Mouse (Mus musculus) kidney, embryonic 14.5 days (tissue): ENCODE data around the gene Cavin4. TPM values are rescaled to one million over a fixed set of nuclear protein-coding genes. Genes with fewer than 3 reads are reported as not detected.
A peak's percentile ranks its signal among the peaks of the same experiment; 100 is the strongest.

Source experiments
- ATAC-seq: fragments of 200-750 bp; cut with Nextera tagmentation; 2 replicates; pipeline ENCODE4 v1.8.0; 2017; ENCODE audit warnings: moderate number of reproducible peaks, mild to moderate bottlenecking, moderate TSS enrichment, moderate library complexity; ENCODE audit not compliant: low FRiP score, low TSS enrichment
- H3K27ac ChIP-seq: fragments of 300-500 bp; sonication (generic); 2 replicates; pipeline ENCODE4 v1.5.1; 2014; ENCODE audit warnings: low read depth, mild to moderate bottlenecking, low read length, moderate library complexity, mixed read lengths
- H3K27me3 ChIP-seq: fragments of 300-500 bp; sonication (generic); 2 replicates; pipeline ENCODE4 v1.6.1; 2014; ENCODE audit warnings: mild to moderate bottlenecking, low read length; ENCODE audit not compliant: control insufficient read depth, insufficient read depth
- H3K36me3 ChIP-seq: fragments of 300-500 bp; sonication (generic); 2 replicates; pipeline ENCODE4 v1.6.1; 2014; ENCODE audit warnings: low read length, mixed read lengths; ENCODE audit not compliant: control insufficient read depth, insufficient read depth
- H3K4me1 ChIP-seq: fragments of 300-500 bp; sonication (generic); 2 replicates; pipeline ENCODE4 v1.6.1; 2014; ENCODE audit warnings: low read length, mixed read lengths; ENCODE audit not compliant: control insufficient read depth, insufficient read depth
- H3K4me2 ChIP-seq: fragments of 300-500 bp; sonication (generic); replicated peaks from 2 replicates; pipeline ENCODE4 v1.6.1; 2014; ENCODE audit warnings: low read depth, mild to moderate bottlenecking, low read length
- H3K4me3 ChIP-seq: fragments of 300-500 bp; sonication (generic); 2 replicates; pipeline ENCODE4 v1.5.1; 2014; ENCODE audit warnings: mild to moderate bottlenecking, low read length
- H3K9ac ChIP-seq: fragments of 300-500 bp; sonication (generic); 2 replicates; pipeline ENCODE4 v1.6.1; 2014; ENCODE audit warnings: low read depth, mild to moderate bottlenecking, low read length, moderate library complexity
- H3K9me3 ChIP-seq: fragments of 300-500 bp; sonication (generic); 2 replicates; pipeline ENCODE4 v1.6.1; 2016; ENCODE audit warnings: low read length; ENCODE audit not compliant: control insufficient read depth
- WGBS: fragments of 180-500 bp; shearing (Covaris S2); extraction: QIAGEN DNeasy Blood & Tissue Kit; methylation state at CpG from one replicate; pipeline ENCODE4 v1.1.7; 2014; 5-methylcytosine and 5-hydroxymethylcytosine counted together
- polyA plus RNA-seq: library from polyadenylated mRNA; unstranded; fragments of >200 nt; fragmentation: Nextera tagmentation; extraction: Ambion mirVana; gene quantifications from 2 replicates; pipeline ENCODE4 v1.2.1, GENCODE M21; 2014

Gene Cavin4
- polyA plus RNA-seq, 1 experiment from 2014 or later, result 1.2 TPM

DNA sequence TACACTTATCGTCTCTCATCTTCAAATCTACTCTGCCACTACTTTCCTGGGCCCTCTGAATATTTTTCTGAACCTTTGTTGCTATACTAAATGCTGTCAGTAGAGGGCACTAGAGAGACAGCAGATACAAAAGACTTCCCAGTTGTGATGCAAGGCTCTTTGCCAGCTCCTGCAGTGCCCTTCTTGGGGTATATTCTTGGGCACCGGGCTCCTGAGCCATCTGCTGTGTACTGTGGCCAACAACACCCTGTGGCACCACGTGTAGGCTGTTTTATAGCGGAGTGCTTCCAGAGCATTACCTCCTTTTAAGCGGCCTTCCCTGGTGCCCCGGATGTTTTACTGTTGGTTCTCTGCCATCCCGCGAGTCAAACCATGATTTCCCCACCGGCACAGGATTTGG, 27.3 kb downstream of the Cavin4 start:
- no peak overlapping the region for H3K4me3 ChIP-seq
- no peaks in the 10 kb centered on the region for H3K36me3 ChIP-seq
- H3K27me3 ChIP-seq, result no peaks in the 10 kb centered on the region
- H3K4me2 ChIP-seq, result no peak overlapping the region
- no peak for ATAC-seq
- H3K9ac ChIP-seq, result no peak overlapping the region
- no peak overlapping the region for H3K27ac ChIP-seq
- H3K4me1 ChIP-seq, result peaks cover 4% of the 10 kb centered on the region; the same call in 1 of the 2 replicates
- 83% methylated on average over 9 of the region's 9 CpGs for WGBS
- no peaks in the 10 kb centered on the region for H3K9me3 ChIP-seq

DNA sequence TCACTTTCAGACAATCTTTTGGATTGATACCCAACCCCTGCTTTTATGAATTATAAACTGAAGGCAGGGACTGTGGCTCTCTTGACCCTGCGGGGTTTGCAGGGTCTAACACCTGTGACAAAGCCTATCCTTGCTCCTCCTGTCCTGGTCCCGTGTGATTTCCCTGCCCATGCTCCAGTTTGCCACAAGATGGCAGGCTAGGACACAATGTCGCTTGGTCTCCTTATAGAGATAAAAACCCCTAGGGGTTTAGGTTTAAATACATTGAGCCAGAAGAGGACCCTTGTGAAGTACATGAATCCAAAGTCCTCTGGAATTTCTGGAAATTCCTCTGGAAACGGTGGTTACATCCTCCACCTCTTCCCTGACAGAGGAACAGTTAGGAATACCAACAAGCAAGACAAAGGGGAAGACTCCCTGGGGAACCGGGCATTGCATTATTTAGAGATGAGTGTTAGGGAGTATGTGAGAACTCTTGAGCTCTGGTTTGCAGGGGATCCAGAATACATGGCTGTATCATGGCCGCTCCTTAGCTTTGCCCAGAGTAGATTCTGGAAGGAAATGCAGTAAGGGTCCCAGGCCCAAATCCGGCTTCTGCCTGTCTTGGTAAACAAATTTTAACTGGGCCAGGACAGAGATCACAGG, 28.6 kb downstream of the Cavin4 start:
- H3K4me3 ChIP-seq, result no peak overlapping the region
- 49% methylated on average over 7 of the region's 7 CpGs for WGBS
- peak; percentile 68 for ATAC-seq
- no peak overlapping the region for H3K27ac ChIP-seq
- peaks cover 4% of the 10 kb centered on the region; the same call in 1 of the 2 replicates for H3K4me1 ChIP-seq
- no peaks in the 10 kb centered on the region for H3K36me3 ChIP-seq
- no peaks in the 10 kb centered on the region for H3K9me3 ChIP-seq
- H3K27me3 ChIP-seq, result no peaks in the 10 kb centered on the region
- H3K4me2 ChIP-seq, result no peak overlapping the region
- H3K9ac ChIP-seq, result no peak overlapping the region

DNA sequence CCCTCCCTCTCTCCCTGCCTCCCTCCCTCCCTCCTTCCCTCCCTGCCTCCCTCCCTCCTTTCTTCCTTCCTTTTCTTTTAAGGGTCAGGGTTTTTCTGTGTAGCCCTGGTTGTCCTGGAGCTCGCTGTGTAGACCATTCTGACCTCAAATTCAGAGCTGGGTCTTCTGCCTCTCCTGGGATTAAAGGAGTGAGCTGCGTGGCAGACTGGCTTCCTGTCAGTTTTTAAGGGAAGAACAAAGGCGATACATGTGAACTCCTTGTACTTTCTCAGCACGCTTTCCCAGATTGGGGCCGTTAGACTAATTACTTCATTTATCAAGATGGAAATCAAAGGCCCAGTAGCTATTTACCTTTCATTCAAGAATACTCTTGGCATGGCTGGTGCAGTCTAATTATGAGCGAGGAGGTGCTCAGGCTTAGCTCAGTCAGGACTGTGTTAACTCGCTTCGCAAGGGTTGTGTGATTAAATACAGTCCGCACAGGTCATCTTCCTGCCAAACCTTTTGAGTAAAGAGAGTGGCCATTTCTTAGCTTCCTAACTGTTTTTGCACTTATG, 29.5 kb downstream of the Cavin4 start:
- H3K27ac ChIP-seq, result no peak overlapping the region
- no peak overlapping the region for H3K4me3 ChIP-seq
- no peaks in the 10 kb centered on the region for H3K27me3 ChIP-seq
- no peak overlapping the region for H3K9ac ChIP-seq
- H3K4me2 ChIP-seq, result no peak overlapping the region
- no peaks in the 10 kb centered on the region for H3K9me3 ChIP-seq
- H3K36me3 ChIP-seq, result no peaks in the 10 kb centered on the region
- WGBS, result 33% methylated on average over 9 of the region's 9 CpGs
- ATAC-seq, result no peak
- peaks cover 4% of the 10 kb centered on the region; the same call in 1 of the 2 replicates for H3K4me1 ChIP-seq

DNA sequence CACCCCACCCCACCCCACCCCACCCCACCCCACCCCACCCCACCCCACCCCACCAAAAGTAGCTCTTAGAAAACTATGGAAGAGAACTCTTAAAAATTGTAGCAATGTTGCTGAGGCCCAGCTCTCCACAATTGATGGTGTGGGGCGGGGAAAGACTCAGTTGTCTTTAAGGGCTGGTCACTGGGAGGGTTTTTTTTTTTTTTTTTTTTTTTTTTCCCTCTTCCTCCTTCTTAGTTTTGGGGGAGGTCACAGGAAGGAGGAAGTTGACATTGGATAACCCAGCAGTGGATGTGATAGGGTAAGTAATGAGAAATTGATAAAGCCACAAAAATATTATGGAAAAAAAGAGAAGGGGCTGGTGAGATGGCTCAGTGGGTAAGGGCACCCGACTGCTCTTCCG, 33.4 kb downstream of the Cavin4 start:
- no peak for ATAC-seq
- 94% methylated on average over 3 of the region's 3 CpGs for WGBS

DNA sequence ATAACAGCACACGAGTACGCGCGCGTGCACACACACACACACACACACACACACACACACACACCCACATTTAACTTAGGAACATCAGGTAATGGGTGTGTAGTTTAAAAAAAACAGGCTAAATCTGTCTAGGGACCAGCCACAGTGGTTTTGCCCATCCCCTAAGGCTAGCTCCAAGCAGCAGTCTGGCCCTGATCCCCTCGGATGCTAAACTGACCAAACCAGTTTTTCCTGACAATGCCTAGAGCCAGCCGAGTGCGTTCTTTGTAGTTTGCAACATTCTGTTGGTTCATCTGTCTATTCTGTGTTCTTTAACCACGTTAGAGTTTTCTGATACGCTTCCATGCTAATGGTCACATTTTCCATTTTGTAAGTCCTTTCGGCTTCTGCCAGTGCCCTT, 34.0 kb downstream of the Cavin4 start:
- no peaks in the 10 kb centered on the region for H3K27me3 ChIP-seq
- H3K36me3 ChIP-seq, result no peaks in the 10 kb centered on the region
- H3K4me3 ChIP-seq, result no peak overlapping the region
- peaks cover 4% of the 10 kb centered on the region; the same call in 1 of the 2 replicates for H3K4me1 ChIP-seq
- H3K27ac ChIP-seq, result no peak overlapping the region
- H3K9ac ChIP-seq, result no peak overlapping the region
- H3K9me3 ChIP-seq, result no peaks in the 10 kb centered on the region
- H3K4me2 ChIP-seq, result no peak overlapping the region
- ATAC-seq, result peak; percentile 43; the same call in 1 of the 2 replicates
- 62% methylated on average over 11 of the region's 11 CpGs for WGBS

More for the DNA sequence above, 33.4 kb downstream of the Cavin4 start:
- H3K4me2 ChIP-seq, result no peak overlapping the region
- H3K4me3 ChIP-seq, result no peak overlapping the region
- no peak overlapping the region for H3K9ac ChIP-seq
- no peaks in the 10 kb centered on the region for H3K9me3 ChIP-seq
- H3K4me1 ChIP-seq, result peaks cover 4% of the 10 kb centered on the region; the same call in 1 of the 2 replicates
- no peak overlapping the region for H3K27ac ChIP-seq
- H3K27me3 ChIP-seq, result no peaks in the 10 kb centered on the region
- H3K36me3 ChIP-seq, result no peaks in the 10 kb centered on the region

DNA sequence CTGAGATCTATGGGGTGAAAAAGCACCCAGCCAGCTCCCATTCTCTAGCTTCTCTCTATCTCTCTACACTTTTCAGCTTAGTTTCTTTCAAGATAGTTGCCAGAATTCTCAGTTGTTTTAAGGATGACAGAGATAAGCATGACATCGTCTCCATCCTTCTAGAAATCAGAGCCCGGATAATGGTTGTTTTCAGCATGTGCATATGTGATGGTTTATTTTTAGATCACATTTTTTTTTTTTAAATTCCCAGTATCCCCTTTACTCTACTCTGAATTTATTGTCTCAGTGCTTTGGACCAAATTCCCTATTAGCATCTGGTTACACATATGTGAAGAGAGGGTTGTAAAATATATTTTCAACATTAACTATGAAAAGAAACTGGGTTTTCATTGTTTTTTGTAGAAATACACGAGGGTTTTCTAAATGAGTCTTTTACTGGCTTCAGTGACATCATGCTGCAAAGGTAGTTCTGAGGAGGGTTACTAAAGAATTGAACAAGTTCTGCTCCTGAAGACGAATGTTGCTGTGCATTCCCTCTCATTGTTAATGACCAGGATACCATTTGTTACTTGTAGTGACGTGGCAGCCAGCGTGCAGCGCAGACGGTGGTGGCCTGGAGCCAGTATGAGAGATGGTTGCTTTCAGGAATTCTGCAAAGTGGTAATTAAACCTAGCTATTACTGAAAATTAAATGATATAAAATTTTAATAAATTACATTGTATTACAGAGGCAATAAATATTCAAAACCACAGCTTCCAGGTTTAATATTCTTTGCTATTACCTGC, 52.7 kb downstream of the Cavin4 start:
- 56% methylated on average over 8 of the region's 8 CpGs for WGBS
- H3K36me3 ChIP-seq, result no peaks in the 10 kb centered on the region

DNA sequence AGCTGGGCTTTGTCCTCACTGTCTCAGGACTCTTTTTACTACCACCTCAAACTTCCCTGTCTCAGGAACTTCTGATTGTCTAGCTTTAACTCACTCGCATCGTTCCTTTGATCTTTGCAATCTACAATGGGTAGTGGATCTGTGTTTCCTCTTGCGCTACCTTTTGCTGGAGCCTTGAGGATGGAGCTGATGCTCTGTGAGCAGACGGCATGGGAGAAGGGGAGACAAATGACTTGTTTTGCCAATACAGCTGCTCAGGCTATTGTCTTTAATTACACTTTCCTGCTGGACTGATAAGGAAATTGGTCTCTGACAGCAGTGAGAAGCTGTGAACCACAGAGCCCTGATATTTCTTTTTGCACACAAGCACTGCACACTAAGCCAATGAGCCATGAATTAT, 53.5 kb downstream of the Cavin4 start:
- no peak overlapping the region for H3K27ac ChIP-seq
- WGBS, result 24% methylated on average over 4 of the region's 4 CpGs
- ATAC-seq, result no peak
- H3K9me3 ChIP-seq, result no peaks in the 10 kb centered on the region
- H3K4me2 ChIP-seq, result no peak overlapping the region
- H3K4me1 ChIP-seq, result no peaks in the 10 kb centered on the region
- H3K27me3 ChIP-seq, result no peaks in the 10 kb centered on the region
- no peak overlapping the region for H3K9ac ChIP-seq
- no peak overlapping the region for H3K4me3 ChIP-seq
- no peaks in the 10 kb centered on the region for H3K36me3 ChIP-seq

More for the DNA sequence above, 52.7 kb downstream of the Cavin4 start:
- Histone ChIP-seq H3K4me1 (no peaks in the 10 kb centered on the region), H3K4me2 (no peak overlapping the region), H3K27ac (no peak overlapping the region), H3K9me3 (no peaks in the 10 kb centered on the region), H3K27me3 (no peaks in the 10 kb centered on the region), H3K9ac (no peak overlapping the region), H3K4me3 (no peak overlapping the region)
- no peak for ATAC-seq
